Mouse (Mus musculus): Measurements from ENCODE around the gene Rgs6. TPM values are rescaled to one million over a fixed set of nuclear protein-coding genes. Genes with fewer than 3 reads are reported as not detected.

The Rgs6 gene
- polyA plus RNA-seq, 1 experiment from 2014 or later: 0.20 TPM

- ATAC-seq (ENCODE audit: low read depth): no peak
- H3K36me3 ChIP-seq (ENCODE audit: control insufficient read depth, insufficient read depth): no peaks in the 10 kb centered on the region
- H3K4me1 ChIP-seq (ENCODE audit: control insufficient read depth, low read depth, low read length): no peaks in the 10 kb centered on the region; the same call in 1 of the 2 replicates
- WGBS (ENCODE audit: insufficient replicate concordance): 32% methylated on average over 6 of the region's 6 CpGs
- no peaks in the 10 kb centered on the region for H3K9me3 ChIP-seq (replicated peaks; ENCODE audit: control insufficient read depth, low read length)
- H3K4me2 ChIP-seq (ENCODE audit: low read depth, low read length): no peak overlapping the region
- H3K9ac ChIP-seq (ENCODE audit: low read depth, low read length): no peak overlapping the region
- no peaks in the 10 kb centered on the region for H3K27me3 ChIP-seq (ENCODE audit: control insufficient read depth, insufficient read depth, low read depth, low read length)
- no peak overlapping the region for H3K4me3 ChIP-seq (ENCODE audit: low read depth, low read length)
- H3K27ac ChIP-seq (ENCODE audit: low read length): no peak overlapping the region
These were observed 168.7 kb downstream of the Rgs6 start for GRCm38 (mm10) chr12:82756756-82757155.

DNA sequence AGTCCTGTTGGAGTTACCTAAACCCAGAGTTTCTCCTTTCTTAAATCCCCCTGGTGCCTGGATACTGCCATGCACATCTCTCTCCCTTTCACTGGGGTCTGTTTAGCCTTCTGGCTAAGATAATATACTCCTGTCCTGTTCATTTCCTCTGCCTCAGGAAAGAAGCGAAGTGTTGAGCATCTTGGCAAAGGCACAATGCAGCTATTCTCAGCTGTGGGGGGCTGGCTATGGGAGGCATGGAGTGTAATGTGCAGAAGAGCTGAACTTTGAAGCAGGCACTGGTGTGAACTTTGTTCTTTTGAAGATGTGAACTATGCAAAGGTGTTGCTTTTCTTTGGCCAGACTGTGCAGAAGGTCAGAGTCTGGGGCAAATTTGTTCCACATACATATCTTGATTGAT lies 169.3 kb downstream of the Rgs6 start:
- WGBS (ENCODE audit: insufficient replicate concordance): 50% methylated on average over 1 of the region's 1 CpGs
- Histone ChIP-seq H3K27me3 (ENCODE audit: control insufficient read depth, insufficient read depth, low read depth, low read length) (no peaks in the 10 kb centered on the region), H3K36me3 (ENCODE audit: control insufficient read depth, insufficient read depth) (no peaks in the 10 kb centered on the region), H3K9ac (ENCODE audit: low read depth, low read length) (no peak overlapping the region), H3K27ac (ENCODE audit: low read length) (no peak overlapping the region), H3K9me3 (replicated peaks; ENCODE audit: control insufficient read depth, low read length) (no peaks in the 10 kb centered on the region), H3K4me1 (ENCODE audit: control insufficient read depth, low read depth, low read length) (no peaks in the 10 kb centered on the region; the same call in 1 of the 2 replicates), H3K4me2 (ENCODE audit: low read depth, low read length) (no peak overlapping the region), H3K4me3 (ENCODE audit: low read depth, low read length) (no peak overlapping the region)
- ATAC-seq (ENCODE audit: low read depth): no peak

DNA sequence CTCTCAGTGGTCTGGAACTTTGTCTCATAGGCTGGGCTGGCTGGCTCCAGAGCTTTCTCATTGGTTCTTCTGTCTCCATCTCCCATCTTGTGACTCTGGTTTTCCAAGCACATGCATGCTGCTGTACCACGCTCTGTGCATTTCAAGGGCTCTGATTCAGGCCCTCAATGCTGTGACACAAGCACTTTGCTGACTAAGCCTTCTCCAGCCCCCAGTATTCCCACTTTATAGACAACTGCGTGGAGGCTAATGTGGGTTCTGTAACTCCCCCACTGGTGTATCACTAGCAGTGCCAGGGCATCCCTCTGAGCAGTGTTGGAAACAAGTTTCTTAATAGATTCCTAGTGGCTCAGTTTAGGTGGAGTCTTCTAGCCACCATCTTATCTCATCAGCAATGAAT lies 174.0 kb downstream of the Rgs6 start:
- H3K4me3 ChIP-seq (ENCODE audit: low read depth, low read length): no peak overlapping the region
- H3K4me2 ChIP-seq (ENCODE audit: low read depth, low read length): no peak overlapping the region
- no peak overlapping the region for H3K9ac ChIP-seq (ENCODE audit: low read depth, low read length)
- H3K9me3 ChIP-seq (replicated peaks; ENCODE audit: control insufficient read depth, low read length): no peaks in the 10 kb centered on the region
- no peak for ATAC-seq (ENCODE audit: low read depth)
- no peak overlapping the region for H3K27ac ChIP-seq (ENCODE audit: low read length)
- H3K27me3 ChIP-seq (ENCODE audit: control insufficient read depth, insufficient read depth, low read depth, low read length): no peaks in the 10 kb centered on the region
- H3K4me1 ChIP-seq (ENCODE audit: control insufficient read depth, low read depth, low read length): no peaks in the 10 kb centered on the region
- 56% methylated on average over 2 of the region's 2 CpGs for whole genome bisulfite sequencing (ENCODE audit: insufficient replicate concordance)
- no peaks in the 10 kb centered on the region for H3K36me3 ChIP-seq (ENCODE audit: control insufficient read depth, insufficient read depth)

- Histone ChIP-seq H3K27ac (ENCODE audit: low read length) (no peak overlapping the region), H3K4me1 (ENCODE audit: control insufficient read depth, low read depth, low read length) (no peaks in the 10 kb centered on the region), H3K9me3 (replicated peaks; ENCODE audit: control insufficient read depth, low read length) (no peaks in the 10 kb centered on the region), H3K27me3 (ENCODE audit: control insufficient read depth, insufficient read depth, low read depth, low read length) (no peaks in the 10 kb centered on the region), H3K4me2 (ENCODE audit: low read depth, low read length) (no peak overlapping the region), H3K4me3 (ENCODE audit: low read depth, low read length) (no peak overlapping the region), H3K9ac (ENCODE audit: low read depth, low read length) (no peak overlapping the region), H3K36me3 (ENCODE audit: control insufficient read depth, insufficient read depth) (no peaks in the 10 kb centered on the region)
- WGBS (ENCODE audit: insufficient replicate concordance): 55% methylated on average over 3 of the region's 3 CpGs
- no peak for ATAC-seq (ENCODE audit: low read depth)
These were observed 180.6 kb downstream of the Rgs6 start for GRCm38 (mm10) chr12:82768726-82769125.

DNA sequence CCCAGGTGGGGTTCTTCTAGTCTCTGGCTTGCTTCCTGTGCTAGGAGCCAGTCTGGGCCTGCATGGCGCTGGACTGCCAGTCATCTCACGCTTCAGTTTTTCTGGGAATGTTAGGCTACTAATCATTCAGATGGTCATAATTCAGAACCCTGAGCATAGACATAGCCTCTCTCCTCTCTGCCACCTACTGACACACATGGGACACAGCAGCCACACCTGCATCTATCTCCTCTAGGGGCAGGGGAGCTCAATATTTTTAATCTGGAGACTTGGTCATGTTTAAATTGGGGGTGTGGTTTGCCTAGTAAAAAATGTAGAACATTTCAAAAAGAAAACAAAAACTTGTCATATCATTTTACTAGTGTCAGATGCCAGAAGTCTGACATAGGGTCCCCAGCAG lies 184.1 kb downstream of the Rgs6 start:
- Histone ChIP-seq H3K4me2 (ENCODE audit: low read depth, low read length) (no peak overlapping the region), H3K27me3 (ENCODE audit: control insufficient read depth, insufficient read depth, low read depth, low read length) (no peaks in the 10 kb centered on the region), H3K9ac (ENCODE audit: low read depth, low read length) (no peak overlapping the region), H3K27ac (ENCODE audit: low read length) (no peak overlapping the region), H3K4me3 (ENCODE audit: low read depth, low read length) (no peak overlapping the region), H3K36me3 (ENCODE audit: control insufficient read depth, insufficient read depth) (no peaks in the 10 kb centered on the region), H3K4me1 (ENCODE audit: control insufficient read depth, low read depth, low read length) (no peaks in the 10 kb centered on the region), H3K9me3 (replicated peaks; ENCODE audit: control insufficient read depth, low read length) (no peaks in the 10 kb centered on the region)
- whole genome bisulfite sequencing (ENCODE audit: insufficient replicate concordance): 87% methylated on average over 2 of the region's 2 CpGs
- ATAC-seq (ENCODE audit: low read depth): no peak

DNA sequence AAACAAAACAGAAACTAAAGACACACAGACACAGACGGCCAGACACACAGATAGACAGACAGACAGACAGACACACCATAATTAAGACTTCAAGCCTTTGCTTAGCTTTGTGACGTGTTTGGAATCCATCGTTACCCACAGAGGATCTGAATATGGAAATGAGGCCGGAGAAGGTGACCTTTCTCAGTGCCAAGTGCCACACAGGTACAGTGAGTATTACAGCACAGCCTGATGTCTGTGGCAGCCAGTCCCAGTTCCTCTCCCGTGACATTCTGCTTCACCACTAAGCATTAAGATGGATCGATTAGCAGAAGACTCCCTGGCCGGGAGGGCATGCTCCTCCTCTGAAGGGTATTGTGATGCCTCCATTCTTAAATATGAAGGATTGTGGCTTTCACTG lies 186.5 kb downstream of the Rgs6 start:
- Histone ChIP-seq H3K27me3 (ENCODE audit: control insufficient read depth, insufficient read depth, low read depth, low read length) (no peaks in the 10 kb centered on the region), H3K27ac (ENCODE audit: low read length) (no peak overlapping the region), H3K4me1 (ENCODE audit: control insufficient read depth, low read depth, low read length) (no peaks in the 10 kb centered on the region), H3K9ac (ENCODE audit: low read depth, low read length) (no peak overlapping the region), H3K4me2 (ENCODE audit: low read depth, low read length) (no peak overlapping the region), H3K4me3 (ENCODE audit: low read depth, low read length) (no peak overlapping the region), H3K36me3 (ENCODE audit: control insufficient read depth, insufficient read depth) (no peaks in the 10 kb centered on the region), H3K9me3 (replicated peaks; ENCODE audit: control insufficient read depth, low read length) (no peaks in the 10 kb centered on the region)
- 69% methylated on average over 7 of the region's 7 CpGs for WGBS (ENCODE audit: insufficient replicate concordance)
- no peak for ATAC-seq (ENCODE audit: low read depth)

- H3K4me3 ChIP-seq (ENCODE audit: low read depth, low read length): no peak overlapping the region
- no peak overlapping the region for H3K9ac ChIP-seq (ENCODE audit: low read depth, low read length)
- no peak overlapping the region for H3K4me2 ChIP-seq (ENCODE audit: low read depth, low read length)
- no peaks in the 10 kb centered on the region for H3K9me3 ChIP-seq (replicated peaks; ENCODE audit: control insufficient read depth, low read length)
- H3K4me1 ChIP-seq (ENCODE audit: control insufficient read depth, low read depth, low read length): no peaks in the 10 kb centered on the region
- no peaks in the 10 kb centered on the region for H3K36me3 ChIP-seq (ENCODE audit: control insufficient read depth, insufficient read depth)
- no peaks in the 10 kb centered on the region for H3K27me3 ChIP-seq (ENCODE audit: control insufficient read depth, insufficient read depth, low read depth, low read length)
- 55% methylated on average over 4 of the region's 4 CpGs for WGBS (ENCODE audit: insufficient replicate concordance)
- ATAC-seq (ENCODE audit: low read depth): no peak
- H3K27ac ChIP-seq (ENCODE audit: low read length): no peak overlapping the region
These were observed 188.6 kb downstream of the Rgs6 start for GRCm38 (mm10) chr12:82776686-82777085.

DNA sequence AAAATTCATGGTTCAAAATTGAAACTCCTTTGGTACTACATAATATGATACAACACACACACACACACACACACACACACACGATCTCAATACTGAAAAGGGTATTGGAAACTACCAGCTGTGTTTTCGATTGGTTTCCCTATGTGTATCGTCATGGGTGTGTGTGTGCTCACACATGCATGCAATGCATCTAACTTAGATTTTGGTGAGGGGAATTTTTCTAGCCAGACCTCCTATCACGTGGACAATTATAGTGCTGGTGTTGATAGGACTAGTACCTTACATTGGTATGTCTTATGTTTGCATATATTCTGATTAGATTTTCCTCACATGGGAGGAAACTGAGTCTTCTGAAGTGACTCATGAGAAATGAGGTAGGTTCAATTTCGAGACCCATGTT lies 192.8 kb downstream of the Rgs6 start:
- Histone ChIP-seq H3K4me3 (ENCODE audit: low read depth, low read length) (no peak overlapping the region), H3K9me3 (replicated peaks; ENCODE audit: control insufficient read depth, low read length) (no peaks in the 10 kb centered on the region), H3K9ac (ENCODE audit: low read depth, low read length) (no peak overlapping the region), H3K27ac (ENCODE audit: low read length) (no peak overlapping the region), H3K4me1 (ENCODE audit: control insufficient read depth, low read depth, low read length) (no peaks in the 10 kb centered on the region), H3K36me3 (ENCODE audit: control insufficient read depth, insufficient read depth) (no peaks in the 10 kb centered on the region), H3K27me3 (ENCODE audit: control insufficient read depth, insufficient read depth, low read depth, low read length) (no peaks in the 10 kb centered on the region), H3K4me2 (ENCODE audit: low read depth, low read length) (no peak overlapping the region)
- no peak for ATAC-seq (ENCODE audit: low read depth)
- 52% methylated on average over 5 of the region's 5 CpGs for WGBS (ENCODE audit: insufficient replicate concordance)

- Histone ChIP-seq H3K27ac (ENCODE audit: low read length) (no peak overlapping the region), H3K9ac (ENCODE audit: low read depth, low read length) (no peak overlapping the region), H3K4me3 (ENCODE audit: low read depth, low read length) (no peak overlapping the region), H3K27me3 (ENCODE audit: control insufficient read depth, insufficient read depth, low read depth, low read length) (no peaks in the 10 kb centered on the region), H3K4me2 (ENCODE audit: low read depth, low read length) (no peak overlapping the region), H3K36me3 (ENCODE audit: control insufficient read depth, insufficient read depth) (no peaks in the 10 kb centered on the region), H3K4me1 (ENCODE audit: control insufficient read depth, low read depth, low read length) (no peaks in the 10 kb centered on the region), H3K9me3 (replicated peaks; ENCODE audit: control insufficient read depth, low read length) (no peaks in the 10 kb centered on the region)
- no peak for ATAC-seq (ENCODE audit: low read depth)
- 56% methylated on average over 5 of the region's 5 CpGs for WGBS (ENCODE audit: insufficient replicate concordance)
These were observed 193.3 kb downstream of the Rgs6 start for GRCm38 (mm10) chr12:82781414-82781813.

GRCm38 (mm10) chr12:82792122-82792521 lies 204.0 kb downstream of the Rgs6 start:
- ATAC-seq (ENCODE audit: low read depth): no peak
- H3K36me3 ChIP-seq (ENCODE audit: control insufficient read depth, insufficient read depth): no peaks in the 10 kb centered on the region
- 55% methylated on average over 3 of the region's 3 CpGs for WGBS (ENCODE audit: insufficient replicate concordance)
- H3K4me1 ChIP-seq (ENCODE audit: control insufficient read depth, low read depth, low read length): no peaks in the 10 kb centered on the region
- H3K4me3 ChIP-seq (ENCODE audit: low read depth, low read length): no peak overlapping the region
- H3K9ac ChIP-seq (ENCODE audit: low read depth, low read length): no peak overlapping the region
- H3K9me3 ChIP-seq (replicated peaks; ENCODE audit: control insufficient read depth, low read length): no peaks in the 10 kb centered on the region
- no peaks in the 10 kb centered on the region for H3K27me3 ChIP-seq (ENCODE audit: control insufficient read depth, insufficient read depth, low read depth, low read length)
- H3K27ac ChIP-seq (ENCODE audit: low read length): no peak overlapping the region
- no peak overlapping the region for H3K4me2 ChIP-seq (ENCODE audit: low read depth, low read length)
